Mouse (Mus musculus) erythroblast, embryonic 14.5 days (primary cell): ENCODE data around the gene Aak1.

Experiments used
- GATA1 ChIP-seq: IDR thresholded peaks from 2 replicates; pipeline ENCODE4 v1.6.1; 2012; ENCODE audit warnings: low read length, inconsistent platforms, mixed read lengths
- TAL1 ChIP-seq: IDR thresholded peaks from 3 replicates; pipeline ENCODE4 v1.6.1; 2012; ENCODE audit warnings: low read length, inconsistent platforms, mixed read lengths

DNA sequence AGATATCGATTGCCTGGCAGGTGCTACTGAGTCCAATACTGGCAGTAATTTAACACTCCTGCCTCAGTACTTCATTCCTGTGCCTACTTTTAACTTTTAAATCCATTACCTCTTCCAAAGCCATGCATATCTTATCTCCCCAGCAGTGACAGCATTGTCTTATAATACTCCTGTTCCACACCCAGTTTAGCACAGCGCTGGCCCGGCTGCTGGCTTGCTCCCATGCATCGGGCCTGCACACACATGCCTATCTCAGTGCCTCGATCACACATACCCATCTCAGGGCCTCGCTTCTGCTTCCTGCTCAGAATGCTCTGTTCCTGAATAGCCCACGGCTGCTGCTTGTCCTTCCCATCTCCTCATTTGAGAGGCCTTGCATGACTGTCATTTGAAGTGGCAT, 90.5 kb downstream of the Aak1 start:
- TF ChIP-seq TAL1 (no peak), GATA1 (no peak)
